Mouse (Mus musculus) thymus, adult 2 months (tissue): Measurements from ENCODE around the gene Rad51b.

Experiments used
- CTCF ChIP-seq: fragments of 200-500 bp; IDR thresholded peaks from 2 replicates; pipeline ENCODE4 v1.5.1; 2012; ENCODE audit warnings: mild to moderate bottlenecking, control low read depth, low read length, moderate library complexity, borderline replicate concordance; ENCODE audit not compliant: control insufficient read depth, poor library complexity, insufficient read depth; ENCODE audit errors: extremely low read depth
- POLR2A ChIP-seq: fragments of 200-500 bp; IDR thresholded peaks from 2 replicates; pipeline ENCODE4 v1.6.1; 2012; ENCODE audit warnings: mild to moderate bottlenecking, low read length, control low read depth, moderate library complexity; ENCODE audit not compliant: control insufficient read depth, poor library complexity, insufficient read depth; ENCODE audit errors: extremely low read depth

- TF ChIP-seq CTCF (no peak), POLR2A (no peak)
These were observed 67.2 kb downstream of the Rad51b start for GRCm38 (mm10) chr12:79364284-79364683.
